Comparison of ENCODE assay signal across 25 mouse cellular contexts in the genomic region with DNA sequence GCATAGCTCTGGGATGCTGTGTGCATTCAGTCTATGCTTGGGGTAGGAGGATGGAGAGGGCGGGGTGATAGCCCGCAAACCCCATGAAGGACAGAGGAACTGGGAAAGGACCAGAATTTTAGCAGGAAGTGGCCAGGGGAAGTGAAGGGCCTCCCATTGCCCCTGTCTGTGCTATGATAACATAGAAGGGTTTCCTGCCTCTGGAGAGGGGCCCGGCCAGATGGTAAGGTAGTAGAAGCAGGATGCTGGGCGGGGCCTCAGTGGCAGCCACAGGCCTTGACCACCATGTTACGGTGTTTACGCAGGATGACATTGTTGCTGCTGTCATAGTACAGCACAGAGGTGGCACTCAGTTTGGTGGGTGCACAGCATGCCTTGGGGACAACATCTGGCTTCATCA. TPM values are rescaled to one million over a fixed set of nuclear protein-coding genes. Genes with fewer than 3 reads are reported as not detected.
A peak's percentile ranks its signal among the peaks of the same experiment; 100 is the strongest.
DNase-seq lines count a peak whose midpoint lies in the region; ATAC-seq lines count a peak whose summit lies in the region.
"Had no signal": no experiment of that assay in that cellular context is flagged by ENCODE, and none has a peak within 500 bp of the region (broad histone marks: within the 10 kb centered on the region; RNA-seq: fewer than 3 reads in every experiment).

No protein-coding gene starts in this region.

- ATAC-seq in liver, embryonic 16.5 days (ENCODE audit: low read depth): peak; percentile 66
- ATAC-seq: inflammation-experienced regulatory T-cells, adult 6 months; Patski had no signal

- no peak overlapping the region; the same call in 1 of the 2 replicates for H3K27ac ChIP-seq in liver, embryonic 16.5 days (ENCODE audit: low read length)
- H3K27ac ChIP-seq: embryonic facial prominence, embryonic 15.5 days; forebrain, embryonic 10.5 days; gastrocnemius, adult 2 months; heart, embryonic 15.5 days; limb, embryonic 13.5 days; midbrain, embryonic 10.5 days had no signal

- peak; percentile 10 for DNase-seq in thymus, postnatal 0 days (ENCODE audit: low spot score)
- no peak for DNase-seq in thymus, adult 18-20 months
- DNase-seq in induced T-regulatory cell, adult 2 months (ENCODE audit: low read depth): peak; percentile 15
- DNase-seq in right cerebral cortex, postnatal 10 days (ENCODE audit: low spot score in 2 of 2): no peak
- no peak for DNase-seq in embryo, embryonic 9.5 days (ENCODE audit: extremely low spot score)
- DNase-seq in urinary bladder, adult 18-20 months (ENCODE audit: low spot score in 2 of 2): no peak
- DNase-seq: adrenal gland, postnatal 10 days; cerebellum, adult 11 months; cerebellum, postnatal 14 days; embryo, embryonic 11 days; gastrocnemius, adult 2 months; kidney, adult 9 months; kidney, postnatal 36 days; lung, postnatal 10 days; right cerebral cortex, postnatal 4 days; thymus, postnatal 25 days had no signal

- no peak overlapping the region for H3K9ac ChIP-seq in liver, embryonic 16.5 days (ENCODE audit: low read depth, low read length)
- H3K9ac ChIP-seq: embryonic facial prominence, embryonic 15.5 days; heart, embryonic 15.5 days; limb, embryonic 13.5 days had no signal

- no peak overlapping the region for H3K4me3 ChIP-seq in liver, embryonic 16.5 days (ENCODE audit: low read depth, low read length)
- H3K4me3 ChIP-seq: embryonic facial prominence, embryonic 15.5 days; forebrain, embryonic 10.5 days; gastrocnemius, adult 2 months; heart, embryonic 15.5 days; limb, embryonic 13.5 days; midbrain, embryonic 10.5 days had no signal

- peaks cover 2% of the 10 kb centered on the region for H3K4me1 ChIP-seq in liver, embryonic 16.5 days (ENCODE audit: control insufficient read depth, low read depth, low read length)
- H3K4me1 ChIP-seq: embryonic facial prominence, embryonic 15.5 days; forebrain, embryonic 10.5 days; limb, embryonic 13.5 days had no signal

- H3K27me3 ChIP-seq in liver, embryonic 16.5 days (ENCODE audit: control insufficient read depth, insufficient read depth, low read depth, low read length): no peaks in the 10 kb centered on the region
- H3K27me3 ChIP-seq: embryonic facial prominence, embryonic 15.5 days; heart, embryonic 15.5 days; limb, embryonic 13.5 days; Patski had no signal

- no peaks in the 10 kb centered on the region for H3K36me3 ChIP-seq in liver, embryonic 16.5 days (ENCODE audit: control insufficient read depth, insufficient read depth)
- H3K36me3 ChIP-seq: embryonic facial prominence, embryonic 15.5 days; heart, embryonic 15.5 days; limb, embryonic 13.5 days had no signal

- WGBS in liver, embryonic 16.5 days (ENCODE audit: insufficient replicate concordance): 23% methylated on average over 6 of the region's 6 CpGs

- no peaks in the 10 kb centered on the region for H3K9me3 ChIP-seq in liver, embryonic 16.5 days (replicated peaks; ENCODE audit: control insufficient read depth, low read length)
- H3K9me3 ChIP-seq: embryonic facial prominence, embryonic 15.5 days; forebrain, embryonic 10.5 days; heart, embryonic 15.5 days; limb, embryonic 13.5 days; midbrain, embryonic 10.5 days had no signal

- H3K4me2 ChIP-seq in liver, embryonic 16.5 days (ENCODE audit: low read depth, low read length): no peak overlapping the region
- H3K4me2 ChIP-seq: embryonic facial prominence, embryonic 15.5 days; heart, embryonic 15.5 days; limb, embryonic 13.5 days had no signal

RNA-seq across cellular contexts. Expression of a gene that starts 10.4 kb away (rescaled TPM):
- not detected in 2 replicates for polyA plus RNA-seq in thymus, postnatal 0 days (2015; fragmentation: Nextera tagmentation; extraction: Ambion mirVana)
- not detected in 2 replicates for polyA plus RNA-seq in liver, embryonic 16.5 days (2015; fragmentation: Nextera tagmentation; extraction: Ambion mirVana)
- polyA plus RNA-seq: forebrain, embryonic 10.5 days; heart, embryonic 15.5 days; hindbrain, embryonic 11.5 days; inflammation-experienced regulatory T-cells, adult 6 months; limb, embryonic 13.5 days; midbrain, embryonic 10.5 days; Patski had no signal

RNA-seq across cellular contexts. Expression of a gene that starts 30.0 kb away (rescaled TPM):
- 0.18 and 0.23 TPM in 2 replicates for polyA plus RNA-seq in thymus, postnatal 0 days (2015; fragmentation: Nextera tagmentation; extraction: Ambion mirVana)
- 0.09 and 0.21 TPM in 2 replicates for polyA plus RNA-seq in liver, embryonic 16.5 days (2015; fragmentation: Nextera tagmentation; extraction: Ambion mirVana)
- polyA plus RNA-seq: heart, embryonic 15.5 days; inflammation-experienced regulatory T-cells, adult 6 months; Patski had no signal

RNA-seq across cellular contexts. Expression of a gene that starts 50.9 kb away (rescaled TPM):
- 26.1 and 26.4 TPM in 2 replicates for polyA plus RNA-seq in thymus, postnatal 0 days (2015; fragmentation: Nextera tagmentation; extraction: Ambion mirVana)
- polyA plus RNA-seq in liver, embryonic 16.5 days (2015; fragmentation: Nextera tagmentation; extraction: Ambion mirVana): 70.4 and 73.8 TPM in 2 replicates

Comparison
In these comparisons a context has a peak if more than half of its experiments do, and no peak if none do; other contexts are left out.
1. DNase-seq: peak in thymus, postnatal 0 days (single experiment) and induced T-regulatory cell, adult 2 months (single experiment); none in thymus, adult 18-20 months (0 of 2), right cerebral cortex, postnatal 10 days (0 of 2), embryo, embryonic 9.5 days (single experiment) and urinary bladder, adult 18-20 months (0 of 2).